Mouse (Mus musculus) layer of hippocampus, adult 18-20 months (tissue): ENCODE measurements at regions not wholly inside any gene's neighbourhood (a gene's known extent, or its start where the extent isn't known, plus 50 kb on each side); places are given as distances from the start of the nearest gene placed in this dataset.
"Not testable (repeated sequence)": the region's sequence is repeated elsewhere in the genome, so short reads cannot be mapped to it uniquely, and the experiment has no call there.

ENCODE experiments used
- DNase-seq, 2 experiments: peaks; one replicate each; pipeline ENCODE4 v3.0.0; 2022; ENCODE audit warnings: low spot score in 2 of 2

- no peak for DNase-seq
These were observed 119.5 kb upstream of the Nebl start for GRCm38 (mm10) chr2:17850741-17851140.

- DNase-seq: no peak
These were observed 118.0 kb upstream of the Nebl start for GRCm38 (mm10) chr2:17849267-17849666.

DNA sequence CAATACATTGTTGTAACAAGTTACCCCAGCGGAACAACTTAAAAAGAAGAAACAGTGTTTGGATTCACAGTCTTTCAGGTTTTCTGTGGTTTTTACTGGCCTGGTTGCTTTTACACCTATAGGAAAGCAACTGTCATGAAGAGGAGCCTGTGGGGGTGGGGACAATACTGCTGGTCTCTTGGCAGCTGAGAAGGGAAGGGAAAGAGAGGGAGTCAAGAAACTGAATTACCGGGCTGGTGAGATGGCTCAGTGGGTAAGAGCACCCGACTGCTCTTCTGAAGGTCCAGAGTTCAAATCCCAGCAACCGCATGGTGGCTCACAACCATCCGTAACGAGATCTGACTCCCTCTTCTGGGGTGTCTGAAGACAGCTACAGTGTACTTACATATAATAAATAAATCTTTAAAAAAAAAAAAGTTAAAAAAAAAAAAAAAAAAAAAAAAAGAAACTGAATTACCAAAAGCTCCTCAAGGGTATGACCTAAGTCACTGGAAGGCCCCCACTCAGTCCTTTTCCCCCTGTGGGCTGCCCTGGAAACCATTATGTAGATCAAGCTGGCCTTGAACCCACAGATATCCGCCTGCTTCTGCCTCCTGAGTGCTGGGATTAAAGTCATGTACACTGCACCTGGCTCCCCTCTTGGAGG is 114.3 kb upstream of the Nebl start:
- DNase-seq: not testable (repeated sequence)

DNA sequence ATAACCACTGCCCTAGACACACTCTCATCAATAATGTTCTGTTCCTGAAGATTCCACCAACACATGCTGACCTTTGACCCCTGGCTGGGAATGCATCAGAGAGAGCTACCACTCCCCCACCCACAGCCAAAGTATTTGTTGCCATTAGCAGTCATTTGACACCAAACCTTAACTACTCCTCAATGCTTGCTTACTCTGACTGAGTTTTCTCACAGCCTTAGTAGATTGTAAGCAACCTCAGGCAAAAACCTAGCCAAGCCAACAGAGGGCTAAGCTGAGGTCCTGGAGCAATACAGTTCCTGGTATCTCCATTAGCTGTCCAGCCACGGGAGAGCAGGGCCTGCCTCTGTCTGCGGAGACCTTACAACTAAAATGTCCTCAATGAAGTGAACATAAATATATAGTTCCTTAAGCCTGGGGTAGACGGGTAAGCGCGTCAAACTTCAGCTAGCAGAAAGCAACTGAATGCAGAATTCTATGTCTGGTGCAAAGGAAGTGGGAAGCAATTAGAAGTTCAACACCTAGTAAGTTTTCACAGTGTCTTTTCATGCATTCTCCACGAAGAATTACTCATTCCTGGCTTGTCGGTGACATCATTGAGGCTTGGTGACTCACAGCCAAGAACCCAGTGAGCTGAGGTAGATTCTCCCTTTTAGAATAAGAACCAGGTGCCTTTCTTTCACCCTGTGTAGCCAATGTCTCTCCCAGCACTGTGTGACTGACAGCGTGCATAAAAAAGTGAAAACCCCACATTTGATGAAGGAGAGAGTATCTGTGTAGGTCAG is 113.6 kb upstream of the Nebl start:
- DNase-seq: no peak

DNA sequence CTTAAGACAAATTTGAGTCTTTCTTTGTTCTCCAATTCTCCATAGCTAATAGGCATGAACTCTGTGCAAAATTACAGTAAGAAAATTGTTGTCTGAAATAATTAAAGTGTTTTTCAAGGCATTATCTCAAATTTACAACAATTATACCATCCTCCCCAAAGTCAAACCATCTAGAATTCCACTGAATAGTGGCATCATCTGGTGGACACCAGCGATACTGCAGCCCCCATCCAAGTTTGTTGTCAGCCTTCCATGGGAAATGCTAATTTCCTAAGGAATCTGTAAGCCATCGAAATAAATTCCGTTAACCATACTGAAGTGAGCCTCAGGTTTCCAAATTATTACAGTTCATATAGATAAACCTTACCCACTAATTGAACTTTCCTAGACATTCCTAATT is 110.7 kb upstream of the Nebl start:
- peak in 1 of 2 experiments; percentile 74 for DNase-seq

DNA sequence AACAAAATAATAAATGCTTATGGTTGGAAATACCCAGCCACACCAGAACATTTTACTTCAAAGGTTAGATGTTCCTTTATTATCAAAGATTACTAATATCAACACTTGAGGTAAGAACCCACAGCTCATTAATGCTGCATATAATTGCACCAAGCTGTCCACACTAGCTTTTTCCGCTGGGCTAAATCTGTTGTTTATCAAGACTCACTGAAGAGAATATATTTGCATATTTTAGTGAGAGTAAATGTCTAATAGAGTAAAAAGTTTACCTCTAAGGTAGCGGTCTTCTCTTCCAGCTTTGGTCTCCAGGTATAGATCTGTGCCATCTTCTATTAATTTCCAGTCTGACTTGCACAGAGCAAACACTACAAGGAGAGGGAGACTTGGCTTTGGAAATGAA is 110.3 kb upstream of the Nebl start:
- no peak for DNase-seq

GRCm38 (mm10) chr2:17840941-17841498 is 109.8 kb upstream of the Nebl start:
- no peak for DNase-seq

- no peak for DNase-seq
These were observed 108.4 kb upstream of the Nebl start for GRCm38 (mm10) chr2:17839649-17840048.

- peak in 1 of 2 experiments; percentile 46 for DNase-seq
These were observed 107.8 kb upstream of the Nebl start for GRCm38 (mm10) chr2:17838859-17839581.

GRCm38 (mm10) chr2:17838381-17838680 is 107.1 kb upstream of the Nebl start:
- no peak for DNase-seq

GRCm38 (mm10) chr2:17837541-17838380 is 106.5 kb upstream of the Nebl start:
- peak in 1 of 2 experiments; percentile 60 for DNase-seq

DNA sequence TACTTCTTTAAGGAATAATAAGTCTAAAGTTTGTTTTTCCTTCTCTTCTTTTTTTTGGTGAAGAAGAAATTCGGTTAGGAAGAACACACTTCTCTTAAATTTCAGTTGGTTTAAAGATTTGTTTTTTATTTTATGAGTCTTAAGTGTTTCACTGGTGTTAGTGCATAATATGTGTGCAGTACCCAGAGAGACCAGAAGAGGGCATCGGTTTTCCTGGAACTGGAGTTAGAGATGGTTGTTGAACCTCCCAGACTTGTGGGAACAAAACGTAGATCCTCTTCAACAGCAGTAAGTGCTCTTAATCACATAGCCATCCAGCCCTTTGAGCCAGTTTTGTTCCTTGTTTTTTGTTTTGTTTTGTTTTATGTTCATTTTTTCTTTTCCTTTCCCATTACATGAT is 101.5 kb upstream of the Nebl start:
- DNase-seq: no peak

- no peak for DNase-seq
These were observed 99.0 kb upstream of the Nebl start for GRCm38 (mm10) chr2:17830216-17830615.

- no peak for DNase-seq
These were observed 94.0 kb upstream of the Nebl start for GRCm38 (mm10) chr2:17825271-17825670.

DNA sequence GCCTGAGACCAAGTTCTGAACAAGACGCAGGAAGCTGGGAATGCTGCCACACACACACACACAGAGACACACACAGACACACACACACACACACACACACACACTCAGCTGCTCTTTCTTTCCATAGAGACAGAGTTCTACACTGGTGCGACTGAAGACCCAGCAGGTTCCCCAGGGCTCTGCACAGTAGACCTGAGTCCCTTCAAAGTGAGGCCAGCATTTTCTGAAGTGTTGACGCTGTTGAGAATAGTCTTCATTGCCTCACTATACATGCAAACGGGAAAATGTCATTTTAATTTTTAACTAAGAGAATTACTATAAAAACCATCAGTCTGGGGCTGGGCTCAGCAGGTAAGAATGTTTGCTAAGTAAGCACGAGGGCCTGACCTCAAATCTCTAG is 92.9 kb upstream of the Nebl start:
- DNase-seq: no peak

GRCm38 (mm10) chr2:17822621-17823006 is 91.3 kb upstream of the Nebl start:
- DNase-seq: no peak

DNA sequence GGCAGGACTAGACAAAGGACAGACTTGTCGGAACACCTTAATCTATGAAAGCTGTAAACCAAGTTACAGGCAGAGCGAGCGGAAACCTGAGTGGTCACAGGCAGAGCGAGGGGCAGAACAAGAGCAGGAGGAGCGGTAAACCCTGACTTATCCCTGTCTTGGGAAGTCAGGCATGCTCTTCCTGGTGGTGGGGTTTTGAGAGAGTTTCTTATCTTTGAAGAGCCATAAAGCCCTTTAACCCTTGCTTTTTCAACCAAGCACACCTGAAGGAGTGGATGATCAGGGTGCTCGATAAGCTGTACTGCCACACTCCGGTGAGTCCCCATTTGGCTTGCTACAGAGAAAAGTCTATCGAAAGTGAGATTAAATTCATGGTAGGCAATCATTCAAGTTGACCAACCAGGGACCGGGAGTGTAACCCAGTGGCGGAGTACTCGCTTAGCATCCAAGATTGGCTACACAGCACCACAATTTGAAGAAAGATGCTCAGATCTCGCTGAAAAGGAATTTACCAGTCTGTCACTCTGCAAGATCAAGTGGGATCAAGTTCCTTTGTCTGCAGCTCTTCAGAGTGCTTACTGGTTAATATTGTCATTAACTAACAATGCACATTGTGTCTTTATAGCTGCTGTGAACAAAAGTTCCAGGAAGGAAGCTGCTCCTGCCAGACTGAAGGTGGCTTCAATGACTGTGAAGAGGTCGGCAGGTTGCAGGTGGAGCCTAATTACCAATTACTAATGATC is 90.8 kb upstream of the Nebl start:
- DNase-seq: no peak

DNA sequence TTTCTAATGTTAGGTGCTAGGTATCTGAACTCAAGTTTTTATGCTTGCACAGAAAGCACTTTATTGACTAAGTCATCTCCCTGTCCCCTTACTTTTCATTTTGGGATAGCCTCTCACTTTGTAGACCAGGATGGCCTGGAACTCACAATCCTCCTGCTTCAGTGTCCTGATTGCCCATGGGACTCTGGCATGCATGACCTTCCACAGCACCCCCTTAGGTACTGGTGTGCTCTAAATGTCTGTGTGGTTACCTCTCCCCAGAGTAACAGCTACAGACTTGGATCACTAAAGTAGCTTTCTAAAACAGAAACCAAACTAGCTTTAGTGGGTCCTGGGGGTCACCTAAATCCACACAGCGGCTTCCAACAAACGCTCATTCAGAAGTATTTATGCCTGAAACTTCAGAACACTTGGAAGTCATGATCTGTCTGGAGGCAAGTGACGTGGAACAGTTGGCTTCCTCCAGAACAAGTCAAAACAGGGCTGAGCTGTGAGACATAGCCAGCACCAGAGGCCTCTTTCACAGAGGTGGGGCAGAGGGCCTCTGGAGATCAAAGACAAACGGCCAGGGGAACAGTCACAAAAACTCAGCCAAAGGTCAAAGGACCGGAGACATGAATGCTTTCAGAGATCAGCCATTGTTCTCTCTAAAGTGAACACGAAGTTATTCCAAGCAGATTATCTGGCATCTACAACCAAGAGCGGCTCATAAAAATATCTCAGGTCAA is 80.8 kb upstream of the Nebl start:
- no peak for DNase-seq
